Mouse (Mus musculus): ENCODE measurements around the gene Suclg1. TPM values are rescaled to one million over a fixed set of nuclear protein-coding genes. Genes with fewer than 3 reads are reported as not detected.

Gene Suclg1
- polyA plus RNA-seq, 1 experiment from 2014 or later: 240 TPM

DNA sequence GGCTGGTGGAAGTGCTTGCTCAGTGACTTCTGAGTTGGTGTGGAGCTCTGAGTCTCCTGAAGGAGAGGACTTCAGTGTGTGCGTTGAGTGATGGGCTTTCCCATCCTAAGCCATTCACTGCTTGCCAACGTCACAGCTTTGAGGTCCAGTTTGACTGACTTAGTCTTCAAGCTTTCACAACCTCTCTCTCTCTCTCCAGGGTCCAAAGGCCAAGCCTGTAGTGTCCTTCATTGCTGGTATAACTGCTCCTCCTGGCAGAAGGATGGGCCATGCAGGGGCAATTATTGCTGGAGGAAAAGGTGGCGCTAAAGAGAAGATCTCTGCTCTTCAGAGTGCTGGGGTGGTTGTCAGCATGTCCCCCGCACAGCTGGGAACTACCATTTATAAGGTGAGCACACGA, 26.8 kb downstream of the Suclg1 start:
- H3K9me3 ChIP-seq (replicated peaks): no peaks in the 10 kb centered on the region
- H3K9ac ChIP-seq: no peak overlapping the region
- H3K27ac ChIP-seq (ENCODE audit: poor library complexity, severe bottlenecking): no peak overlapping the region
- no peak overlapping the region for H3K4me3 ChIP-seq
- ATAC-seq (ENCODE audit: insufficient number of reproducible peaks, low FRiP score): no peak
- whole genome bisulfite sequencing: 81% methylated on average over 5 of the region's 5 CpGs
- no peaks in the 10 kb centered on the region for H3K4me1 ChIP-seq (replicated peaks)
- H3K27me3 ChIP-seq (replicated peaks): no peaks in the 10 kb centered on the region
- peaks cover 78% of the 10 kb centered on the region for H3K36me3 ChIP-seq
- no peak overlapping the region for H3K4me2 ChIP-seq

DNA sequence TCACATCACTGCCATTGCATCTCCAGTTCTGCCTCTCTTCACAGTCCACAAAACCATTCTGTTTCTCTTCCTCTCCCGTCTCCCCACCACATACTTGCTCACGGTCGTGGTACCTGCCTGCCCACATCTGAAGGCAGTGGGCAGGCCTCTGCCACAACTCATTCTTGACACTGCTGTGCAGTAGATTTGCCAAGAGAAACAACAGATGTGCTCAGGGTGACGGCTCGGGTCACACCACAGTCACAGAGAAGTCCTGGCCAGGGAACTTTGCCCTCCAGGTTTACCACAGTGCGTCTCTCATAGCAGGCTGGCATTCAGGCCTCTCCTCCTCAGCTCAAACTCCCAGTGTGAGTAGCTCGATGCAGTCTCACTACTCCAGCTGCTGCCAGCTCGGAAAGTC, 31.5 kb downstream of the Suclg1 start:
- H3K4me1 ChIP-seq (replicated peaks): no peaks in the 10 kb centered on the region
- H3K27ac ChIP-seq (ENCODE audit: poor library complexity, severe bottlenecking): no peak overlapping the region
- H3K27me3 ChIP-seq (replicated peaks): no peaks in the 10 kb centered on the region
- H3K4me2 ChIP-seq: no peak overlapping the region
- no peak for ATAC-seq (ENCODE audit: insufficient number of reproducible peaks, low FRiP score)
- 71% methylated on average over 8 of the region's 8 CpGs for WGBS
- H3K9me3 ChIP-seq (replicated peaks): no peaks in the 10 kb centered on the region
- H3K36me3 ChIP-seq: peaks cover 38% of the 10 kb centered on the region
- no peak overlapping the region for H3K4me3 ChIP-seq
- H3K9ac ChIP-seq: no peak overlapping the region

- Histone ChIP-seq H3K4me1 (replicated peaks) (no peaks in the 10 kb centered on the region), H3K27ac (ENCODE audit: poor library complexity, severe bottlenecking) (no peak overlapping the region), H3K4me2 (no peak overlapping the region), H3K27me3 (replicated peaks) (no peaks in the 10 kb centered on the region), H3K36me3 (peaks cover 28% of the 10 kb centered on the region), H3K9me3 (replicated peaks) (no peaks in the 10 kb centered on the region), H3K4me3 (no peak overlapping the region), H3K9ac (no peak overlapping the region)
- WGBS: 71% methylated on average over 9 of the region's 9 CpGs
- ATAC-seq (ENCODE audit: insufficient number of reproducible peaks, low FRiP score): no peak
Measured at GRCm38 (mm10) chr6:73280546-73281115, 32.4 kb downstream of the Suclg1 start.

DNA sequence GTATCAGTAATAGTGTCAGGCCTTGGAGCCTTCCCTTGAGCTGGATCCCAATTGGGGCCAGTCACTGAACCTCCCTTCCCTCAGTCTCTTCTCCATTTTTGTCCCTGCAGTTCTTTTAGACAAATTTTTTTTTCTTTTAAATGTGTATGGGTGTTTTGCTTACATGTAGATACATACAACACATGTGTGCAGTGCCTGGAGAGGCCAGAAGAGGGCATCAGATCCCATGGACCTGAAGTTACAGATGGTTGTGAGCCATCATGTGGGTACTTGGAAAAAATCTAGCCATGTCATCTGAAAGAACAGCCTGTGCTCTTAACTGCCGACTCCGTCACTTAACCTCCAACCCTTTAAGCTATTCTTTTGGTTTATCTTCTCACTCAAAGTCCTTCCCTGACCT, 38.1 kb downstream of the Suclg1 start:
- Histone ChIP-seq H3K4me1 (replicated peaks) (no peaks in the 10 kb centered on the region), H3K27ac (ENCODE audit: poor library complexity, severe bottlenecking) (no peak overlapping the region), H3K4me2 (no peak overlapping the region), H3K27me3 (replicated peaks) (no peaks in the 10 kb centered on the region), H3K36me3 (no peaks in the 10 kb centered on the region), H3K9me3 (replicated peaks) (0 out of 2 replicates have a peak, but pooled peaks cover 7% of the 10 kb centered on the region), H3K9ac (no peak overlapping the region), H3K4me3 (no peak overlapping the region)
- no peak for ATAC-seq (ENCODE audit: insufficient number of reproducible peaks, low FRiP score)
- 78% methylated on average over 2 of the region's 2 CpGs for WGBS

DNA sequence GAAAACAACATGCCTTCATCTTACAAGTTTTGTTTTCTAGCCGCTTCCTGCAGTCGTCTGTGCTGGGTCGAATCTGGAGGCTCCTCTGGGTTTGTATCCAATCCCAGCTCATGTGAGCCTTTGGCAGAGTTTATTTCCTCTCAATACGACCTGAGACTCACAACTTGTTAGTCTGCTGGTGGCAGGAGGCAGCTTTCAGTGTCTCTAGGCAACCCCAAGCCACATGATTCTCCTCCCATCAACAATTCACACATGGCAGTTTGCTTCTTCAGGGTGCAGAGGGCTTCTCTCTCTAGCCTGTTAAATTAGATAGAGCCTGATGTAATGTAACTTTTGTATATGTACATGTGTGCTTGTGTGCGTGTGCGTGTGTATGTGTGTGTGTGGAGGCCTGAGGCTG, 58.7 kb downstream of the Suclg1 start:
- Histone ChIP-seq H3K4me3 (no peak overlapping the region), H3K4me1 (replicated peaks) (no peaks in the 10 kb centered on the region), H3K9me3 (replicated peaks) (no peaks in the 10 kb centered on the region), H3K27ac (ENCODE audit: poor library complexity, severe bottlenecking) (no peak overlapping the region), H3K9ac (no peak overlapping the region), H3K4me2 (no peak overlapping the region), H3K36me3 (no peaks in the 10 kb centered on the region), H3K27me3 (replicated peaks) (no peaks in the 10 kb centered on the region)
- WGBS: 64% methylated on average over 6 of the region's 6 CpGs
- no peak for ATAC-seq (ENCODE audit: insufficient number of reproducible peaks, low FRiP score)

- no peaks in the 10 kb centered on the region for H3K9me3 ChIP-seq (replicated peaks)
- no peak for ATAC-seq (ENCODE audit: insufficient number of reproducible peaks, low FRiP score)
- no peak overlapping the region for H3K27ac ChIP-seq (ENCODE audit: poor library complexity, severe bottlenecking)
- peaks cover under 1% of the 10 kb centered on the region; the same call in 1 of the 2 replicates for H3K4me1 ChIP-seq (replicated peaks)
- no peak overlapping the region for H3K9ac ChIP-seq
- no peaks in the 10 kb centered on the region for H3K36me3 ChIP-seq
- no peak overlapping the region for H3K4me2 ChIP-seq
- WGBS: 75% methylated on average over 10 of the region's 10 CpGs
- H3K27me3 ChIP-seq (replicated peaks): no peaks in the 10 kb centered on the region
- no peak overlapping the region for H3K4me3 ChIP-seq
Measured at GRCm38 (mm10) chr6:73308685-73309520, 60.7 kb downstream of the Suclg1 start.

- Histone ChIP-seq H3K27me3 (replicated peaks) (no peaks in the 10 kb centered on the region), H3K9me3 (replicated peaks) (no peaks in the 10 kb centered on the region), H3K4me3 (no peak overlapping the region), H3K27ac (ENCODE audit: poor library complexity, severe bottlenecking) (no peak overlapping the region), H3K4me2 (no peak overlapping the region), H3K36me3 (no peaks in the 10 kb centered on the region), H3K4me1 (replicated peaks) (peaks cover 7% of the 10 kb centered on the region; the same call in 1 of the 2 replicates), H3K9ac (no peak overlapping the region)
- 65% methylated on average over 6 of the region's 6 CpGs for WGBS
- ATAC-seq (ENCODE audit: insufficient number of reproducible peaks, low FRiP score): no peak
Measured at GRCm38 (mm10) chr6:73311335-73311734, 63.2 kb downstream of the Suclg1 start.

GRCm38 (mm10) chr6:73311786-73312185, 63.6 kb downstream of the Suclg1 start:
- 85% methylated on average over 7 of the region's 7 CpGs for WGBS
- Histone ChIP-seq H3K9me3 (replicated peaks) (no peaks in the 10 kb centered on the region), H3K27ac (ENCODE audit: poor library complexity, severe bottlenecking) (no peak overlapping the region), H3K4me1 (replicated peaks) (peaks cover 7% of the 10 kb centered on the region; the same call in 1 of the 2 replicates), H3K4me3 (no peak overlapping the region), H3K27me3 (replicated peaks) (no peaks in the 10 kb centered on the region), H3K36me3 (no peaks in the 10 kb centered on the region), H3K4me2 (no peak overlapping the region), H3K9ac (no peak overlapping the region)
- no peak for ATAC-seq (ENCODE audit: insufficient number of reproducible peaks, low FRiP score)

GRCm38 (mm10) chr6:73314923-73315603, 66.9 kb downstream of the Suclg1 start:
- H3K9me3 ChIP-seq (replicated peaks): no peaks in the 10 kb centered on the region
- H3K4me1 ChIP-seq (replicated peaks): peaks cover 7% of the 10 kb centered on the region; the same call in 1 of the 2 replicates
- peak overlapping the region; percentile 70 for H3K9ac ChIP-seq
- H3K4me3 ChIP-seq: peak overlapping the region; percentile 49
- H3K4me2 ChIP-seq: peak overlapping the region; percentile 74
- no peaks in the 10 kb centered on the region for H3K27me3 ChIP-seq (replicated peaks)
- WGBS: under 1% methylated on average over 17 of the region's 17 CpGs
- no peaks in the 10 kb centered on the region for H3K36me3 ChIP-seq
- H3K27ac ChIP-seq (ENCODE audit: poor library complexity, severe bottlenecking): peak overlapping the region; percentile 37
- peak; percentile 79 for ATAC-seq (ENCODE audit: insufficient number of reproducible peaks, low FRiP score)

DNA sequence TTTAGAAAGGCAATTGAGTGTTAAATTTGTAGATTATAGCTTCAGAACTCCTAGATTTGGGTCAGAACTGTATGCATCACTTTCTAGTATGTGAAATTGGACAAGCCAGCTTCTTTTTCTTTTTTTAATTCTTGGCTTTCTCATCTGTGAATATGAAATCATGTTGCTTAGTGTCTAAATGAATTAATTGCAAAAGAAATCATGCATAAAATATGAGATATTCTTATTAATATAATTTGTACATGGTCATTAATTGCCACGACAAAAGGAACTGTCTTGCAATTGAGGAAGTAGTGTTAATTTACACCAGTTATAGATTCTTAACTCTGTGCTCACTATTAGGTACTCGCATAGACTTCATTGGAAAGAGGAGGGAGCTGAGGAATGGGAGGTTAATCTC, 74.1 kb downstream of the Suclg1 start:
- no peaks in the 10 kb centered on the region for H3K9me3 ChIP-seq (replicated peaks)
- H3K4me1 ChIP-seq (replicated peaks): no peaks in the 10 kb centered on the region
- H3K27ac ChIP-seq (ENCODE audit: poor library complexity, severe bottlenecking): no peak overlapping the region
- H3K27me3 ChIP-seq (replicated peaks): no peaks in the 10 kb centered on the region
- WGBS: 70% methylated on average over 2 of the region's 2 CpGs
- no peak overlapping the region for H3K4me2 ChIP-seq
- no peaks in the 10 kb centered on the region for H3K36me3 ChIP-seq
- ATAC-seq (ENCODE audit: insufficient number of reproducible peaks, low FRiP score): no peak
- H3K9ac ChIP-seq: no peak overlapping the region
- H3K4me3 ChIP-seq: no peak overlapping the region
